Mouse (Mus musculus) cortical plate, adult 2 months (tissue): ENCODE results near the gene Rcan1.

Experiments
- CTCF ChIP-seq: fragments of 200-500 bp; IDR thresholded peaks from 2 replicates; pipeline ENCODE4 v1.5.1; 2011; ENCODE audit warnings: mild to moderate bottlenecking, control low read depth, low read length; ENCODE audit not compliant: insufficient read depth; ENCODE audit errors: extremely low read depth
- POLR2A ChIP-seq: fragments of 200-500 bp; IDR thresholded peaks from 2 replicates; pipeline ENCODE4 v1.6.1; 2011; ENCODE audit warnings: mild to moderate bottlenecking, low read length, control low read depth; ENCODE audit not compliant: insufficient read depth; ENCODE audit errors: extremely low read depth

DNA sequence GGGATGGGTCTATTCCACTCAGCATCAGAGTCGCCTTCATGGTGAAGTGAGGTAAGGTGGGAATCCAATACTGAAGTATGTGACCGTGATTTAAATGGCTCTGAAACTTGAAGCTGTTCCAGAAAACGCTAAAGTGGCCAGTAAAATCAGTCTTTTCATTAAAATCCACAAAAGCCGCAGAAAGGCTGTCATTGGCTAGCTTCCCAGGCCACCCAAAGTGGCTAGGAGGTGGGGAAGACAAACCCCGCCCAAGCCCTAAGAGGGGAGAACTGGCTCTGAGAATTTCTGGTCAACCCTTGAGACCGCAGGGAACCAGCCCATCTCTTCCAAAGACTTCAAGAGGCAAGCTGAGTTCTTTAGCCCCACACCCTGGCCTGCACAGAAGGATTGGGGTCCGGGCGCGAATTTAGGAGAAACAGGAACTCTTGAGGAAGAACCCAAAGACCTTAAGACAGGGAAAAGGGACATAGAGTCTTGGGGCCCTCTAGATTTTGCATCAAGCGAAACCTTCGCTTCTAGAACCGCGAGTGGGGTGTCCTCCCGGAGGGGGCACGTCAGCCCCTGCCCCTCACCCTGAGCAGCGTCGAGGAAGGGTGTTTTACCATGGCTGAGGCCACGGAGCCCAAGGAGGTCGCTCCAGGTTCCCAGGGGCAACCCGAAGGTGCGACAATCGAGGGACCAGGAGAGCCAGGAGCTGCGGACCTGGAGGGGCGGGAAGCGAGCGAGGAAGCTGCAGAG, 27.4 kb upstream of the Rcan1 start:
- TF ChIP-seq CTCF (no peak), POLR2A (no peak)
